Mouse (Mus musculus) inflammation-experienced regulatory T-cells, adult 6 months (primary cell): ENCODE data around the gene Hcn4. TPM values are rescaled to one million over a fixed set of nuclear protein-coding genes. Genes with fewer than 3 reads are reported as not detected.

ENCODE experiments used
- ATAC-seq: one replicate; pipeline ENCODE4 v1.8.0; 2017
- polyA plus RNA-seq, 3 experiments: library from polyadenylated mRNA; unstranded; fragments of 100-300 nt; shearing (Covaris generic); gene quantifications; one replicate each; pipeline ENCODE4 v1.2.1; 2017

The Hcn4 gene
- not detected for polyA plus RNA-seq

GRCm38 (mm10) chr9:58823139-58823917 lies at the start of gene Hcn4:
Hcn4 (plus strand) TSS chr9:58823412.
- ATAC-seq, result no peak

- no peak for ATAC-seq
These were observed 48.5 kb upstream of the Hcn4 start for GRCm38 (mm10) chr9:58774761-58775160.

GRCm38 (mm10) chr9:58775363-58775762 lies 47.8 kb upstream of the Hcn4 start:
- no peak for ATAC-seq

GRCm38 (mm10) chr9:58789476-58789875 lies 33.7 kb upstream of the Hcn4 start:
- no peak for ATAC-seq

GRCm38 (mm10) chr9:58798155-58798554 lies 25.1 kb upstream of the Hcn4 start:
- no peak for ATAC-seq

- ATAC-seq, result no peak
These were observed 21.8 kb upstream of the Hcn4 start for GRCm38 (mm10) chr9:58801441-58801840.

- no peak for ATAC-seq
These were observed 20.9 kb upstream of the Hcn4 start for GRCm38 (mm10) chr9:58802294-58802693.

- ATAC-seq, result no peak
These were observed 20.4 kb upstream of the Hcn4 start for GRCm38 (mm10) chr9:58802802-58803201.

- no peak for ATAC-seq
These were observed 17.5 kb upstream of the Hcn4 start for GRCm38 (mm10) chr9:58805601-58806318.

GRCm38 (mm10) chr9:58811171-58811570 lies 12.0 kb upstream of the Hcn4 start:
- ATAC-seq, result no peak

- no peak for ATAC-seq
These were observed 7.5 kb upstream of the Hcn4 start for GRCm38 (mm10) chr9:58815552-58816260.

GRCm38 (mm10) chr9:58816458-58816857 lies 6.8 kb upstream of the Hcn4 start:
- no peak for ATAC-seq

- no peak for ATAC-seq
These were observed 5.5 kb upstream of the Hcn4 start for GRCm38 (mm10) chr9:58817676-58818075.

GRCm38 (mm10) chr9:58822431-58823091 lies 651 bp upstream of the Hcn4 start:
- no peak for ATAC-seq

GRCm38 (mm10) chr9:58823918-58824215 lies 655 bp downstream of the Hcn4 start:
- ATAC-seq, result no peak

GRCm38 (mm10) chr9:58829627-58830026 lies 6.4 kb downstream of the Hcn4 start:
- ATAC-seq, result no peak

GRCm38 (mm10) chr9:58832939-58833338 lies 9.7 kb downstream of the Hcn4 start:
- ATAC-seq, result no peak

GRCm38 (mm10) chr9:58837174-58837573 lies 14.0 kb downstream of the Hcn4 start:
- no peak for ATAC-seq

GRCm38 (mm10) chr9:58838504-58838903 lies 15.3 kb downstream of the Hcn4 start:
- no peak for ATAC-seq

GRCm38 (mm10) chr9:58841655-58842054 lies 18.4 kb downstream of the Hcn4 start:
- no peak for ATAC-seq

- no peak for ATAC-seq
These were observed 21.4 kb downstream of the Hcn4 start for GRCm38 (mm10) chr9:58844597-58844996.

- no peak for ATAC-seq
These were observed 23.8 kb downstream of the Hcn4 start for GRCm38 (mm10) chr9:58847008-58847407.

GRCm38 (mm10) chr9:58847676-58848075 lies 24.5 kb downstream of the Hcn4 start:
- ATAC-seq, result no peak
